Mouse (Mus musculus) 3134 (cell line): ENCODE results near the gene Oxct2a.
A peak's percentile ranks its signal among the peaks of the same experiment; 100 is the strongest.
"Not testable (repeated sequence)": the region's sequence is repeated elsewhere in the genome, so short reads cannot be mapped to it uniquely, and the experiment has no call there.

Experiments used
- DNase-seq: peaks from one replicate; pipeline ENCODE4 v3.0.0-alpha.2; 2011; ENCODE audit warnings: low spot score; ENCODE audit not compliant: insufficient read length; ENCODE audit errors: extremely low read depth

The Oxct2a gene

DNA sequence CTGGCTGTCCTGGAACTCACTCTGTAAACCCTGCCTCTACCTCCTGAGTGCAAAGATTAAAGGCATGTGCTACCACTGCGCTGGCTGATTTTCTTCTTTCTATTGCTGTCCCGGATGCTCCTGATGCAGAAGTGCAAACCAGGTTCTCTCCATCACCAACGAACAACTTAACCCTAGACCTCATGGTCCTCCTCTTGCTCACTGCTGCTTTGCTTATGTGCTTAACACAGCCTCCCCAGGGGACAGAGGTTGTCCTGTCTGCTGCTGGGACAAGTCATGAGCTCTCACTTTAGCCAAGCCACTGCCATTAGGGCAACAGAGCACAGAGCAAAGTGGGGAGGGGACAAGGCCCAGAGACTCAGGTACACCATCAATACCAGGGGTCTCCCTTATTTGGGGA, 8.9 kb downstream of the Oxct2a start:
- no peak for DNase-seq

DNA sequence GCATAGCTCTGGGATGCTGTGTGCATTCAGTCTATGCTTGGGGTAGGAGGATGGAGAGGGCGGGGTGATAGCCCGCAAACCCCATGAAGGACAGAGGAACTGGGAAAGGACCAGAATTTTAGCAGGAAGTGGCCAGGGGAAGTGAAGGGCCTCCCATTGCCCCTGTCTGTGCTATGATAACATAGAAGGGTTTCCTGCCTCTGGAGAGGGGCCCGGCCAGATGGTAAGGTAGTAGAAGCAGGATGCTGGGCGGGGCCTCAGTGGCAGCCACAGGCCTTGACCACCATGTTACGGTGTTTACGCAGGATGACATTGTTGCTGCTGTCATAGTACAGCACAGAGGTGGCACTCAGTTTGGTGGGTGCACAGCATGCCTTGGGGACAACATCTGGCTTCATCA, 10.4 kb downstream of the Oxct2a start:
- no peak for DNase-seq

DNA sequence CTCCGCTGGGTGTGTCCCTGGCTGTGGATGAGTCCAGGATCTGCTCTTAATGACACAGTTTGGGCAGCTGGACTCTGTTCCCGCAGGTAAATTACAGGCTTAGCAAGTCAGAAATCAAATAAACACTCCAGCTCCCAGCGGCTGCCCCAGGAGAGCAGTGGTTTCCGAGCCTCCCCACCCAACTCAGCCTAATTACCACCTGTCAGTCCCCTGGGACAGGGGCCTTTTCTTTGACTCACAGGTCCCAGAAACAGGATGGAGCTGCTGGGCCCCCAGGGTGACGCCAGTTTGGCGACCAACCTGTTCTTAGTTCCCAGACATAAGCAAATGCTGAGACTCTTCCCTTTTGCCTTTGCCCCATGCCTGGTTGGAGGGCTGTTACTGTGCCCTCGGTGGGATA, 11.6 kb downstream of the Oxct2a start:
- DNase-seq, result no peak

DNA sequence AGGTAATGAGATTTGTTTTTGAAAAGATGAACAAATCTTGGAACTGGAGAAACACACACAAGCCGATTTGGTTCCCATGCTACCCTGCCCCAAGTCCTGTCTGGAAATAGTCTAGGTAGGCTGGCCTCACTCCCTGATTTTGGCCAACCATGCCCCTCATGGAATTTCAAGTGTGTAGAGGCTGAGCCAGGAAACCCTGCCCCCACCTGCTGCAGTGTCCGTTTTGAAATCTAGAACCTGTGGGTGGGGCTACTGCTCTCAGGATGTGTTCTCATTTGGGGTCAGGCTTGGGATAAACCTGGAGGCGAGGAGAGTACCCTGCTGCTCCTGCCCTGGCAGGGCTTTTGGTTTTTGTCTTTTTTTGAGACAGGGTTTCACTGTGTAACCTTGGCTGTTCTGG, 15.1 kb downstream of the Oxct2a start:
- no peak for DNase-seq

DNA sequence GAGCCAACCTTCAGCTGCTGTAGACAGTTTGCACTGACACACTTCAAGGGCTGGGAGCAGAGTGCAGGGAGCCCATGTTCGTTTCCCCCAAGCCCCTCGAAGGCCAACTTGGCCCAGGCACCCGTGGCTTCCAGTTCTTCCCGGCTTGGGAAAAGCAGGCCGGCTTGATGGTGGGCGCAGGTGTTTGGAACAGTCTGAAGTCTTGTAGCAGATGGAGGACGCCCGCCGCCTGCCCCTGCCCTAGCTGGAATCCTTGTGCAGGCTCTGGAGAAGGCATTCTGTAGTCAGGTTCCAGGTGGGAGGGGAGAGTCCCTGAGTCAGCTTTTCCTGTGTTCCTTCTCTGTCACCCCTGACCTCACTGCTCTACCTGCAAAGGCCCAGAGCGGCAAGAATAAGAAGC, 16.4 kb downstream of the Oxct2a start:
- DNase-seq, result no peak

DNA sequence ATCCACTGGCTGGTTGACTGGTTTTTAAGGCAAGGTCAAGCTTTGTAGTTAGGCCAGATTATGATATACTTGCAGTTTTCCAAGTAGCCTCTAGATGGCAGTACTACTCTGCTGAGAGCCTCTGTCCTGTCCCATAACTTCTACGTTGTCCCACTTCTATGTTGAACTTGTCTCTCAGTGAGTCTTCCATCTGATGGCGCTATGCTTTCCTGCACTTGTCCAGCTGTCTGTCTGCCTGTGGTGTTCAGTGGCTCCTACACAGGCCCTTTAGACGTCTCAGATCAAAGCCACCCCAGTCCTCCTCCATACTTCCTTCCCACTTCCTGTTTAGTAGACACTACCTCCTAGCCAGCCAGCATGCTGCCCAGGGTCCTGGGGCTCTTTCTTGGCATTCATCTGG, 17.6 kb downstream of the Oxct2a start:
- DNase-seq, result peak; percentile 45

DNA sequence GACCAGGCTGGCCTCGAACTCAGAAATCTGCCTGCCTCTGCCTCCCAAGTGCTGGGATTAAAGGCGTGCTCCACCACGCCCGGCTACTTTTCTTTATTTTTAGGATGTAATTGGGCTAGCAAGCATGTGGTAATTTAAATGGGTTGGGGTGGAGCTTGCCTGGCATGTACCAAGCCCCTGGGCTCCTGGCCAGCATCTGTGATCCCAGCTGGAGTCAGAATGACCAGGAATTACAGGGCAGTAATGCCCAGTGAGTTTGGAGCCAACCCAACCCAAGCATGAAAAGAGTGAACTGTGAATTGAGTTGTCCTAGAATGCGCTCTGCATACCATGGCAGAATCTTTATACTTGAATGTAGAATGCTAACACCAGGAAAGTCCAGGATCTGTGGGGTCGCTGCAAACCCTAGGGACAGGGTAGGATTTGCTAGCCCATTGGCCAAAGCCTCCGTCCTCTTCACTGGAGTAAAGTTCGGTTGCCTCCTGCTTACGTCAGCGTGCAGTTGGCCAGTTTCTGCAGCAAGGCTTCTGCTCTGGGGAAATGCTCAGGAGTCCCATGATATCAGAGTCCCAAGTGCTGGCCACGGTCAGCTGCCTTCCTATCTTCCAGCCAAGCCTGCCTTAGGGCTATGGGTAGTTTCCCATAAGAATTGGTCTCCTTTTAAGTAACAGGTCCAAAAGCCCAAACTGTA, 24.3 kb downstream of the Oxct2a start:
- no peak for DNase-seq

DNA sequence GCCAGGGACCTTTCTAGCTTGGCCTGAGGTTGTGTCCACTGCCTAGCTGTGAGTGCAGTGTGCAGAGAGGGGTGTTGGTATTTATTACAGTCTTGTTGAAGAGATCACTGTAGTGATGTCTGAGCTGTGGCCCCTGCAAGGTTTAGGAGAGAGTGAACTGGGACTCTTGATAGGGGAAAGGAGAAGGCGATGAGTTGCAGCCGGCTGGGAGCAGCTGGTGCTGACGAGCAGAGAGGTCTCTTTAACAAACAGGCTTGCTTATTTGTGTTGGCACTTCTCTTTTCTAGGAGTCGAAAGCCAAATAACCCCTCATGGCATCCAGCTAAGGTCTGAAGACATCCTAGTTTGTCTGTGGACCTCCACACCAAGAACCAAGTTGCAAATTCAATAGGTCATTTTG, 25.2 kb downstream of the Oxct2a start:
- no peak for DNase-seq

DNA sequence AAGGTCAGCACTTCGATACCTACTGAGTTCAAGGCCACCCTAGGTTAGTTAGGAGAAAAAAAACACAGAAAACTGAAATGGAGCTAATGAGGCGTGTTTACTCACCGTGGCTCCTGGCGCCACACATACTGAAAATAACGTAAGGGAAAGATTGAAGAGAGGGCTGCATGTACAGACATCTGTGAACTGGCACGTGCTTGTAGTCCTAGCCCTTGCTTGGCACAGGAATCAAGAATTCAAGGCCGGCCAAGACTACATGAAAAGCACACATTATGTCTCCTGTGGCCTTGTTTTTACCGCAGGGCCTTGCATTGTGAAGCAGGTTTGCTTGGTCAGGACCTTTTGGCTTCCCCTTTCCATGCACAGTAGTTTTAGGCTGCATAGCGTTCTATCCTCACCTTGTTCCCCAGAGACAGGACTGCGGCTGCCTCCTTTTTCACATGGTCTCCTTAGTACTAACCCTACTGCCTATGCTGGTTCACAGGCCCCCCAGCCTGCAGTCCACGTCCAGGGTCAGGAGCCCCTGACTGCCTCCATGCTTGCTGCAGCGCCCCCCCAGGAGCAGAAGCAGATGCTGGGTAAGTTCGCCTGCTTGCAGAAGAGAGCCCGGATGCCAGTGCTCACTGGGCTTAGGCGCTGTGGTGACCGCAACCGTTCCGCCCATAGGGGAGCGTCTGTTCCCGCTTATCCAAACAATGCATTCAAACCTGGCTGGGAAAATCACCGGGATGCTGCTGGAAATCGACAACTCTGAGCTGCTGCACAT, 26.1 kb downstream of the Oxct2a start:
- DNase-seq, result no peak

DNA sequence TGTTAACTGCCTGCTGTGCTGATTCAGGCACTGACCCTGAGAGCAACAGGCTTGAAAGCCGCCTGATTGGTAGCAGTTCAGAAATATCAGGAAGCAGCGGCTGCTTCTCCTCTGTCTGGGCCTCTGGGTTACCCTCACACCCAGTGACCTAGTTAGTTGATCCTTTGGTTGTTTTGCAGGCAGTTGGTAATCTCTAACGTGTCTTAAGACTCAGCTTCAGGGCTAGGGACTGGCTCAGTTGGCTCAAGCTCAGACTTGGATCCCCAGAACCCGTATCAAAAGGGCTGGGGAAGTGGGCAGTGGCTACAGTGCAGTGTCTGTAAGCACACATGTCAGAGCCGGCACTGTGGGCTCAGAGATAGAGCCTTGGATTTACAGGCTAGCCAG, 27.3 kb downstream of the Oxct2a start:
- DNase-seq, result no peak

DNA sequence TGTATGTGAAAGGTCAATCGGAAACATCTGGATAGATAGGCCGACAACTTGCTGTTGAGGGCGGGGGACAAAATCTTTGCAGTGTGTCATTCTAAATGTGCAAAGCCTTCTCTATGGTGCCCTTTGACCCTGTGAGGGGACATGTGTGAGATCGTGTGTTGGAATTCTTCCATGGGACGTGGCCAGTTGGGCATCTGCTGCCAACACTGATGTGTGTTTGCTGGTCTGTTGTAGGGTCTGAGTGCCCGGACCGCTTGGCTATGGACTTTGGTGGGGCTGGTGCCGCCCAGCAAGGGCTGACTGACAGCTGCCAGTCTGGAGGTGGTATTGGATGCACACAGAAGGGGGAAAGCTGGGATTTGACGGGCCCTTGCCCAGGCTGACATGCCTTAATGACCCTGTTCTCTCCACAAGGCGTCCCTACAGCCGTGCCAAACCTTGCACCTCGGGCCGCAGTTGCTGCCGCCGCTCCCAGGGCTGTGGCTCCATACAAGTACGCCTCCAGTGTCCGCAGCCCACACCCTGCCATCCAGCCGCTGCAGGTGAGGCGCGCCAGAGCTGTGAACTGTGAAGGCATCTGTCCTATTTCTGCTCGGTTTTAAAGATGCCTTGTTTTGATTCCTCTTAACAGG, 27.8 kb downstream of the Oxct2a start:
- no peak for DNase-seq

DNA sequence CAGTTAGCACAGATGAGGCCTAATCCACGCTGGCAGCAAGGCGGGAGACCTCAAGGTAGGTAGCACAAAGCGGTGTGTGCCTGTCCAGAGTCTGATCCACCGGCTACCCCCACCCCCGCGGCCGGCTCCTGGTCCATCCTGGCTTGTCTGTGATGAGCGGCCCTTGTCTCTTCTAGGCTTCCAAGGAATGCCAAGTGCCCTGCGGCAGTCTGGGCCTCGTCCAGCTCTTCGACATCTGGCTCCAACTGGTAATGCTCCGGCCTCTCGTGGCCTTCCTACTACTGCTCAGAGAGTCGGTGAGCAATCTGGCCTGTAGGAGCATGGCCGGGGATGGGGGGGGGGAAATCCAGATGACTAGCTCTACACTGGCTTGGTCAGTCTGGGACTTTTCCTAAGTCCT, 28.4 kb downstream of the Oxct2a start:
- not testable (repeated sequence) for DNase-seq

DNA sequence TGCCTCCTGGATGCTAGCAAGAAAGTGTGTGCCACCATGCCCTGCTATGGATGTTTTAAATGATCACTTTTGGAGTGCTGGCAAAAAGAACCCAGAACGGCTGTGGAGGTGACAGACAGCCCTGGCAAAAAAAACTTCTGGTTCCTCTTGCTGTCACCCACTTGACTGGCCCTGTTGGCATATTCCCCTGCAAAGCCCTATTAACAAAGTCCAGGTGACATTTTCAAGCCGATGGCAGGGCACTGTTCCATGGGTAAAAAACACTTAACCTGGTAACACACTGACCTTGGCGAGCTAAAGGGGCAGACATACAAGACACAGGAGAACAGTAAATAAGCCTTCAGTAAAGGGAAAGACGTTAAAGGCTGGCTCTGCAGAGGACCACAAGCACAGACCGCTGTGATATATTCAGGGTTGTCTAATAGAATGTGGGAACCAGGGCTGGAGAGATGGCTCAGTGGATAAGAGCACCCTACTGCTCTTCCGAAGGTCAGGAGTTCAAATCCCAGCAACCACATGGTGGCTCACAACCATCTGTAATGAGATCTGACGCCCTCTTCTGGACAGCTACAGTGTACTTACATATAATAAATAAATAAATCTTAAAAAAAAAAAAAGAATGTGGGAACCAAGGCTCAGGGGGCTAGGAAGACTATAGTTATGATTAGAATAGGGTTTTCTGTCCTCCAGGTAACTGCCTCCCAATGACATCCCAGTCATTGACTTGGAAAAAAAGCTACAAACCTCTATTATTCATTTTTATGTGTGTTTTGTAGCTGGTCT, 29.6 kb downstream of the Oxct2a start:
- DNase-seq, result no peak

DNA sequence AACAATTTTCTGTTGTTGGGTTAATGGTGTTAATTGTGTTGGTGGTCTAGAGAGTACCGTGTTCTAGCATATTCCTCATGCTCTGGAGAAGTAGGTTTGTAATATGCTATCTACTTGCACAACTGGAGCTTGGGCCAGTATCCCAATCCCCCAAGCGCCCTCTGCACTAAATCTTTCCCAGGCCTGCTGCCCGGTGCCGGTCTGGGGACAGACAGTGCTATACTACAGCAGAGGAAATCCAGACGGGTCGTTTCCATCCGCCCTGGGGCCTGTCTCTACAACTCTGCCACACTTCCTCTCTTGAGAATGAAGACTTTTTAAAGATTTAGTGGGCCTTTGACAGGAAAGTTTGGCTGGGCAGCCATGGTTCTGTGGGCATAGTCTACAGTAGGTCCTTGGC, 30.4 kb downstream of the Oxct2a start:
- DNase-seq, result no peak

DNA sequence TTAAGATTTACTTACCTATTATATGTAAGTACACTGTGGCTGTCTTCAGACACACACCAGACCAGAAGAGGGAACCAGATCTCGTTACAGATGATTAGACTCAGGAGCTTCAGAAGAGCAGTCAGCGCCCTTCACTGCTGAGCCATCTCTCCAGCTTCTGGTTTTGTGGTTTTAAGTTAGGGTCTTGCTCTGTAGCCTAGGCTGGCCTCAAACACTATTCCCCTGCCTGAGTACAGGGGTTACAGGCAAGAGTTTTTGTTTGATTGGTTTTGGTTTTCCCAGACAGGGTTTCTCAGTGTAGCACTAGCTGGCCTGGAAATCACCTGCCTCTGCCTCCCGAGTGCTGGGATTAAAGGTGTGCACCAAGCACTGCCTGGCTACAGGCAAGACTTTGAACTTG, 31.0 kb downstream of the Oxct2a start:
- no peak for DNase-seq

DNA sequence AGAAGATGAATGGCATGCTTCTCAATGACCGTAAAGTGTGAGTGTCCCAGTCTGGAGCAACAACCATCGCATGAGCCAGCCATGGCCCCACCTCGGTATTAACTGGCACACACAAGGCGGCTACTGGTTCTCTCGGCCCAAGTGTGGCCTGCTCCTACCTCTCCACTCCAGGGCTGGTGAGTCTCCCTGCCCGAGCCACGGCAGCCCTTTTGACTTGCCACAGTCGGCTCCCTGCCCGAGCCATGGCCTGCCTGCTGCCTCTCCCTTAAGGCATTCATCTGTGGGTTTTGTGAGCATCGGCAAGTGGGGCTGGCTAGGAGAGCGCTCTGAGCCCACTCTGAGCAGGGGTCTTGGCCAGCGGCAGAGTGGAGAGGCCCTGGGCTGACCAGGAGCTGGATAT, 34.4 kb downstream of the Oxct2a start:
- DNase-seq, result no peak

DNA sequence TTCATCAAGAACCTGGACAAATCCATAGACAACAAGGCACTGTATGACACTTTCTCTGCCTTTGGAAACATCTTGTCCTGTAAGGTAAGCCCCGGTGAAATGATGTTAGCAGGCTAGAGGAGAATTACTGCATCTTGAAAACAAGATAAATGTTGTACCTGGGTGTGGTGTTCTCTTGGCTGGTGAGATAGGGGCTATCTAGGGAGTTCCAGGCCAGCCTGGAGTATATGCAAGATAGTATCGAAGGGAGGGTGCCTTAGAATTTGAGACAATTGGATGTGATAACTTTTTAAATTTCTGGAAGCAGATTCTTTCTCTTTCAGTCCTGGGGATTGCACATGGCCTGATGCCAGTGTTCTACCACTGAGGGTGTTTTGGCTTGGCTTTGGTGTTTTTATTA, 36.6 kb downstream of the Oxct2a start:
- no peak for DNase-seq

DNA sequence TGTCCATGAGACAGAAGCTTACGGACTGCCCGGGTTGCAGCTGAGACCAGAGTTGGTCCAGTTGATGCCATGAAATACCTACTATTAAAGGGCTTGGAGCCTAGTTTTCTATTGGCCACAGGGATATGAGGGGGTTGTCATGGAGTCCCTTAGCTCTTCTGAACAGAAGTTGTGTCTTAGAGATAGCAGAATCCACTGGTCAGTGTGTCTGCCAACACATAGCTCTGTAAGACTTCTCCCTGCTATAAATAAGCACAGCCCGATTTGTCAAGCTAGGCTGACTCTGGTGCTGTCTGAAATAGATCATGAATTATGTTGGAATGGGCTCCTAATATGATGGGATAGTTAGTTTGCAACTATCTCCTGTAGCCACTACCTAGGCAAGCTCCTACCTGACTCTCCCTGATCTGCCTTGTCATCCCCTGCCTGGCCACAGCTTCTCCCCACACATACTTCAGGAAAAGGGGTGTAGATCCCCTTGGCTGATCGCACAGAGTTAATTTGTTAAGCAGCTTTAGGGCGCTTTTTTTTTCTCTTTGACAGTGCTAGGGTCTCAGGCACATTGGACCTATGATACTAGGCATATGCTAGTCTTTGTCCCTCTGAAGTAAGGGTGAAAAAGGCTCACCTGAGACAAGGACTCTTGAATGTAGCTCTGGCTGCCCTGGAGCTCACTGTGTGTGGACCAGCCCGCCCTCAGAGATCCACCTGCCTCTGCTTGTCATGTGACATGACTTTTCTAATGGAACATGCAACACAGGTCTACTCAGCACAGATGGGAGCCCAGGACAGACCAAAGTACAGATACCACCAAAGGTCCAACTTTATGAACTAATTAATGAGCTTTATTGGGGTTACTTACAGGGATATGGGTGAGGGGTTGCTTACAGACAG, 38.5 kb downstream of the Oxct2a start:
- DNase-seq, result no peak

DNA sequence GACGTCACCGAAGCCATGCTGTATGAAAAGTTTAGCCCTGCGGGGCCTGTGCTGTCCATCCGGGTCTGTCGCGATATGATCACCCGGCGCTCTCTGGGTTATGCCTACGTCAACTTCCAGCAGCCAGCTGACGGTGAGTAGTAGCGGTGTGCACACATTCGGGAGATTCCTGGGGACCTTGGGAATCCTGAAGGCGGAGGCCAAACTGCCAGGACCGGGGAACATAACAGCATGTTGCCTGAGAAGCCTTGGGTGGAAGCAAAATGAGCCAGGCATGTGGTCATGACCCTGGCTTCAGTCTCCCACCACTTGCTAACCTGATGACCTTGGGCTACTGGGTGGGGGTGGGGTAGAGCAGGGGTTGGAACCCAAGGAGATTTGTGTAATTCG, 39.8 kb downstream of the Oxct2a start:
- DNase-seq, result peak; percentile 51

DNA sequence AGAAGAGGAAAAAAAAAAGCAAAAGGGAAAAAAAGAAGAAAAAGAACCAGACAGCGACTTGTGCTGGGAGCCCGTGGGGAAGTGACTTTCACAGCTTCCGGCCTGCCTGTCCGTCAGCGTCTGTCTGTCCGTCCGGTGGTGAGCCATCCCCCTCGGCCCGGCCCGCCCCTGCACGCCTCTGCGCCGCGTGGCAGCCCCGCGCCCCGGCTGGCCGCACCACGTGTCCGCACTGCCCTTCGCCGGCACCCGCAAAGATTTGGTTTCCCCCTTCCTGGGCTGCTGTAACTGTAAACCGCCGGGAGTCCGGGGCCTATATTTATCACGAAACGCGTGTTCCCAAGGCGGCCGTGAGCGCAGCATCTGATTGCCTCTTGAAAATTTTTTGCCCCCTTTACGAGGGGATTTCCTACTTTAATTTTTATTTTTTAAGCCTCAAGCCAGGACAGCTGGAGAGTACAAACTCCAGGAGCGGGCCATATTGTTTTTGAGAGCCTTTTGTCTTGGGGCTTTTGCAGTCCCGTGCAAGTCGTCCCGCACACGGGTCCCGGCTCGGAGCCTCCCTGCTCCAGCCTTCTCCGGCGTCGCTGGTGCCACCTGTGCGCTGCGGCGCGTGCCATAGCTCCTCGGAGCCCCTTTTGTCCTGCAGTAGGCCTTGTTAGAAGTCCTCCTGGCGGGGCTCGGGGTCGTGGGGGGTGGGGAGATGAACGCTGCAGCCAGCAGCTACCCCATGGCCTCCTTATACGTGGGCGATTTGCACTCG, 40.3 kb downstream of the Oxct2a start:
- peak; percentile 35 for DNase-seq
